Mouse (Mus musculus) natural killer cell, adult 2 months (primary cell): Measurements from ENCODE around the gene Grm8.

Experiments used
- DNase-seq, 2 experiments: peaks; one replicate each; pipeline ENCODE4 v3.0.0; 2022; ENCODE audit warnings: low spot score in 2 of 2

Grm8 gene

GRCm38 (mm10) chr6:28042339-28042738 is 92.6 kb downstream of the Grm8 start:
- no peak for DNase-seq

- no peak for DNase-seq
Observed at GRCm38 (mm10) chr6:28040815-28041214, 94.2 kb downstream of the Grm8 start.

DNA sequence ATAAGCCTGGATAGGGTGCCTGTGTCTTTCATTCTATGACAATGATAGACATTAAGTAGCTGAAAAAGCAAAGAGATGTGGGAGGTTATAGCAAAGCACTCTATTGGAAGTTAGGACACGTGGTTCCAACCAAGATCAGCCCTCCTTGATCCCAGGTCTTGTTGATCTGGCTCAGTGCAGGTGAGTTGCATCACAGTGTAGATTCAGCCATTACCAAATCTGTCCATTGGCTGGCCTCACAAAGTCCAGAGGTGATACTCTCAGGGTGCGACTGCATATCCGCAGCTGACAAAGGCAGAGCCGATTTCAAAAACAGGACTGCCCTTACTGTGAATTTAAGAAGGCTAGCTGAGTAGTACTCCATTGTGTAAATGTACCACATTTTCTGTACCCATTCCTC is 103.0 kb downstream of the Grm8 start:
- DNase-seq = no peak

DNA sequence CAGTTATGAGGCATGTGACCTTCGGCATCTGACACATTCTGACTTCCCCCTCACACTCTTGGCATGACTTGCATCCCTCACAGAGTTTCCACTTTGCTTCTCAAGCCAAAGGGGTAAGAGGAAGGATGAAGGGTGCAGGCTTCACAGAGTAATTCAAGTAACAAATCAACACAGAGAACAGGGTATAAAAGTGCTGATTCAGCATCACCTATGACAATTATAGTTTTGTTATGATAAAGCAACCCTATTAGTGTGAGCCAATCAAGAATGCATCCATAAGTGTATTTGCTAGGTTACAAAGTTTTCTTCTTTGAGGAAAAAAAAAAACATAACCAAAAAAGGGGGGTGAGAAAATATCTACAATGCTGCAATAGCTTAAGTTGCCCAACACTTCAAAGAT is 117.3 kb downstream of the Grm8 start:
- DNase-seq = no peak

GRCm38 (mm10) chr6:28007001-28007400 is 128.0 kb downstream of the Grm8 start:
- DNase-seq = no peak

DNA sequence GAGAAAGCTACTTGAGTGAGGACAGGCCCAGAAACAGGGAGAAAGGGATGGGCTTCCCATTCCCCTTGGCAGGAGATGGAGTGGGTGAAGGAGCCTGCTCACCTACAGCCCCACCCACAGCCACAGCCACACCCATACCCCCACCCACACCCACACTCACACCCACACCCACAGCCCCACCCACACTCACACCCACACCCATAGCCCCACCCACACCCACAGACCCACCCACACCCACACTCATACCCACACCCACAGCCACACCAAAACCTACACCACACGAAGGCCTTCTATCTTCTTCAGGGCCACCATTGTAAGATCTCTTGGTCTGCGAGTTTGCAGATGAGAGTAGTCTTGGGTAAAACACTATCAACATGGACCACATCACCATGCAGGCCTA is 137.7 kb downstream of the Grm8 start:
- DNase-seq = no peak

DNA sequence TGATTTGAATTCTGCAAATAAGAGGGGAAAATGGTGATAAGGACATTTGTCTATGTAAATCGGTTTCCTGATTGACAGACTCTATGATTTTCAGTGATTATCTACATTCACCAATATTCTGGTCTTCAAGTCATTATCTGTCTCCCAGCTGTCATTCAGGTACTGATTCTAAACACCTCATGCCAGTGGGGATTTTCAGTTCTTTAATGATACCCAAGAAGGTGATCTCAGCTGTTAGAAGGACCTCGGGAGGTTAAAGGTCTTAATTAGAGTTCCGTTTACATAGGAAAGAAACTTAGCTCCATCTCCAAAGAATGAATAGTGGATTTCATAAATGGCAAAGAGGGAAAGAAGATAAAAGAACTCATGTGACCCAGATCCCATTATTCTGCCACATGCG is 143.7 kb downstream of the Grm8 start:
- DNase-seq = no peak

DNA sequence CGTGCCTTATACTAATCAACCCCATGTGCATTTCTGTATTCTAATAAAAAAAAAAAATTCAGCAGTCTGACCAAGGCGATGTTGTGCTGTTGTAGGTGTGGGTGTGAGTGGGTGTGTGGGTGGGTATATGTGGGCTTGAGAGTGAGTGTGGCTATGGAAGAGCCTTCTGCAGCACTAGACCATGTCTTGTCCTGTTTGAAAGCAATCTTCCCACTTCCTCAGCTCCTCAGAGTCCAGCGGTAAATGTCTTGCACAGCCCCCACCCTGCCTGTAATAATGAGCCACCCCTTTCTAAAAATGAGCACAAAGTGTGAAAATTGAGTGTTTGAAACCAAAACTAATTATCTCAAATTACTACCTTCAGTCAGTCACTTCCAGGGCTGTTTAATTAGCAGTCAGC is 152.4 kb downstream of the Grm8 start:
- DNase-seq = no peak

DNA sequence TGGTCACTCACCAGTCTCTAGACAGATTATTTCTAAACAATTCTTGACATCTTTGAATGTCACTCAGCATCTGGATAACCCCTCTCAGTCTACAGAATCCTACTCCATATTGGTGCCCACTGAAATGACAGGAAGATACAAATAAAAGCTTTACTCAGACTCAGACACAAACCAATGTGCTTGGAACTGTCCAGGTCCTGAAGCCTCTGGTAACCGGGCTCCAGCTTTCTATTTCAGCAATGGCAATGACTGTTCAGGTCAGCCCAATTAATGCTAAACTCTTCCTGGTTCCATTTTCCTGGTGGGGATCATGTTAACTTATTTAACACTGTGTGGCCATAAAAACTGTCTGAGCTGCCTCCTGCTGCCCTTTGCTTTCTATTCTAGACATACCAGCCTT is 153.0 kb downstream of the Grm8 start:
- no peak for DNase-seq

GRCm38 (mm10) chr6:27977361-27977760 is 157.6 kb downstream of the Grm8 start:
- DNase-seq = no peak

- no peak for DNase-seq
Observed at GRCm38 (mm10) chr6:27968859-27969258, 166.1 kb downstream of the Grm8 start.

DNA sequence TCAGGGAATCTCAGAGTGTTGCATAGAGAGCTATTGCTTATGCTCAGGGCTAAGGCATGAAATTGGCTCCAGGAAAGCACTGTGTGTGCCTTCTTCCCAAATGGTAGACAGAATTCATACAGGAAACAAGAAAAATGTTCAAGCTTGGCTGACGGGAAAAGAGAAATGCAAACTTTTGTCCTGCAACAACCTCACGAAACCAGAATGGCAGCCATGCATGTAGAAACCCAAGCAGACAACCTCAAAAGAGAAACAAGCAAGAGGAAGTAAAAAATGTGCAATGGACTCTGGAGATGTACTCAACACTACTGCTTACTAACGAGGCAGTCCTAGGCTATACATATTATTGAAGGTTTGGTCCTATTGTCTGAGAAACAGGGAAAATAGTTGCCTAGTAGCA is 167.9 kb downstream of the Grm8 start:
- DNase-seq = no peak

GRCm38 (mm10) chr6:27965237-27965636 is 169.7 kb downstream of the Grm8 start:
- DNase-seq = no peak

DNA sequence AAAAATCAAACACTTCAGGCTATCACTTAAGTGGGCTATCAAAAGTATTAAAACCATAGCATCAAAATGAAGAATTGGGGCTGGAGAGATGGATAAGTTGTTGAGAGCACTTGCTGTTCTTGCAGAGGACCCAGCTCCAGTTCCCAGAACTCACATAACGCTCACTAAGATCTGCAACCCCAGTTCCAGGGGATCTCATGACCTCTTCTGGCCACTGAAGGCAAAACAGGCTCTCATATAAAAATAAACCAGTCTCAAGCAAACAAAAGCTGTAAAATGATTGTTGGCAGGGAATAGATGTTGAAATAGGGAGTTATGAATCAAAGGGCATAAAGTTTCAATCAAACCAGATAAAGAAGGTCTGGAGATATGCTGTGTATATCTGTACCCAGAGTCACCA is 171.1 kb downstream of the Grm8 start:
- DNase-seq = no peak

DNA sequence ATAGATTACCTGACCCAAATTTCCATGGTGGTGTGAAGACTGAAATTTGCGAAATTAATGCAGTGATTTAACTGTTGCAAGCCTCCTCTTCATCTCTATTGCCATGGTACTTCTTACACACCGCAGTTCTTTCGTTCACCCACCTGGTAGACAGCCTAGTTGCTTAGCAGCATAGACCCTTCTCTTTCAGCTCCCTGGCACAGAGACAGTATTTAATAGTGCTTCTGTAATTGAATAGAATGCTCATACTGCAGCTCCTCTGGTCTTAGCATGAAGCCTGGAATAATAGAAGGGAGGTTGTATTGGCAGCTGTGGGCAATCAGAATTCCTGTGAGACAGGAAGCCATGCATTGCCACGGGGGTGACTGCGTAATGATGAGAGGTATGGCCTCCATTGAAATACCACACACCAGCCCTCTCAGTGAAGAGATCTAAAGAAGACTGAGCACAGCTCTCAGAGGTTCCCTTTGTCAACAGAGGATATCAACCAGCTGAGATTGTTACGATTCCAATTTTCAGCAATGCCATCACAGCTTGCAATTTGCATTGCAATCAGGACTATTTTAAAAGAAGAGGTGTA is 178.6 kb downstream of the Grm8 start:
- DNase-seq = no peak

GRCm38 (mm10) chr6:27951433-27951832 is 183.5 kb downstream of the Grm8 start:
- DNase-seq = no peak

GRCm38 (mm10) chr6:27928058-27928457 is 206.9 kb downstream of the Grm8 start:
- no peak for DNase-seq

DNA sequence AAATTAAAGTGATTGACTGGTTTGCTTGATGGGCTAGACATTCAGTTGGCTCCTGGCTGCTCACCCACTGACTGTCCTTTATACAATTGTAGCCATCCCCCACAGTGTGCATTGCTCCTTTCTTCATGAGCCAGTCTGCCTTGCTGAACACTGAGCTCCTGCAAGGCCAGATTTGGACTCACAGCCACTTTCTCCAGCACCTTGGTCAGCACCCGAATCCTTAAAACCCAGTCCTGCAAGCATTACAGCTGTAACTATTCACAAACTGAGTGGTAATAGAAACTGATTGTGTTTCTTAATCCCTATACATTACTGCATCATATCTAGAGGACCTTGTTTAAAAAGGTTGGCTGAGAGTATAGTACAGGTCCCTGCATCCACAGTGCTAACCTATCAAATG is 221.7 kb downstream of the Grm8 start:
- no peak for DNase-seq

DNA sequence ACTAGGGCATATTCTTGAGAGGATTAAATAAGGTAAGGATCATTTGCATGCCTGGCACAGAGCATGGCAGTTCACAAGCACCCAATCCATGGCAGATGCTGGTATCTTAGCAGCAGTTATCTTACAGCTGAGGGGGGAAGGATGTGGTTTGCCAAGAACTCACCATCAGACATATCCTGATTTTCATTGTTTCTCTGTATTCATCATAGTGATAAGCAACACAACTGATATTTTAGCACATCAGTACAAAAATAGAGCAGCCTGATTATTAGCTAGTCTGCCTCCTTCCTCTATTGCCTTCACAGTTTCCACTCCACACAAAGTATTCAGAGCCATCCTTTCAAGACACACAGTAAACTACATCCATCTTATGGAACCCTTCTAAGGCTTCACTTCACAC is 230.6 kb downstream of the Grm8 start:
- DNase-seq = no peak

DNA sequence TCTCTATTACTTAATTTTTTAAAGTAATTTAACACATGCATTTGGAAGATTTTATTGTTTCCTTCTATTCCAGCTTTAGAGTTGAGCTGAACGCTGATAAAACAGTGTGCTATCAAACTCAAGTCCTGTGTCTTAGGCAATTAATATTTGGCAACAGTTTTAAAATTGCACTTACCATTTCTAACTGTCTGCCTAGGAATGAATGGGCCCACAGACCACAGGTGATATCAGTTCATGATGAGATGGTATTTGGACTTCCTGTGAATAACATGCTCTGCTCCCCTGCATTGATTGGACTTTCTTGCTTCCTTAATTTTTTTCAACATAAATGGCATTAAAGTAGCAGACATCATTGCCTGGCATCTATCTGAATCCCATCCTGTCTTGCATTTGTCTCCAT is 232.8 kb downstream of the Grm8 start:
- DNase-seq = no peak

- no peak for DNase-seq
Observed at GRCm38 (mm10) chr6:27901396-27901795, 233.6 kb downstream of the Grm8 start.

- DNase-seq = no peak
Observed at GRCm38 (mm10) chr6:27895153-27895552, 239.8 kb downstream of the Grm8 start.

DNA sequence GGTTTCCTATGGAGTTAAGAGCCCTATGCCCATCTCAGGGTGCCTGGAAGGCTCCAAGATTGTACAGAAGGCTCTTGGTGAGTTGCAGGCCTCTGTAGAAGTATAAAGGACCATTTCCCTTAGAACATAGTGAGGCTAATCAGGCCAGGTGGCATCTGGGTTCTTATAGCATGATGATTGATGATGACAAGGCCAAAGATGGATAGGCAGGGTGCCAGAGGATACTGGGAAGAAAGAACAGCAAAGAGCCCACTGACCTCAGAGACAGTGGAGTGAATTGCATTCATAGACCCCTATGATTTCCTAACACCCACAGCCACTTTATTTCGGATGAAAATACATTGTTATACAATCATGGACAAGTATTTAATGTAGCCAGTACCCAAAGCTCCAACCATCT is 242.1 kb downstream of the Grm8 start:
- DNase-seq = no peak

DNA sequence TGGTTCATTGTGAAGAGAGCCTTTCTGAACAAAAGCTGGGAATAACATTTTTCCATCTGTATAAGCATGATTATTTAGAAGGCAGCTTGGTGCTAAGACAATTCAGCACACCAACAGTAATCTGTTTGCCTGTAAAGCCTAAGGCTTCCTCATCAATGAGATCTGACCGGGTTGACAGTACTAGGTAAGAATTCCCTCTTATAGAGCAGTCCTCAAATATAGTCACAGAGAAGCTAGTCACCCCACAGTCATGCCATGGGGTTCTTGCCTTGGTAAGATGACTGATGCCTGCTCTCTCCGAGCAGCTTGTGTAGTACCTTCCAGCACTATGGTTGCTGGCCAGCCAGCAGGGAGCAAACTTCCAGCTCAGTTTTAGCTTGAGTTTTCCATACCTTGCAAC is 246.6 kb downstream of the Grm8 start:
- DNase-seq = no peak

- no peak for DNase-seq
Observed at GRCm38 (mm10) chr6:27887922-27888321, 247.1 kb downstream of the Grm8 start.
